13 mouse cellular contexts compared by ENCODE assay signal in the genomic region with DNA sequence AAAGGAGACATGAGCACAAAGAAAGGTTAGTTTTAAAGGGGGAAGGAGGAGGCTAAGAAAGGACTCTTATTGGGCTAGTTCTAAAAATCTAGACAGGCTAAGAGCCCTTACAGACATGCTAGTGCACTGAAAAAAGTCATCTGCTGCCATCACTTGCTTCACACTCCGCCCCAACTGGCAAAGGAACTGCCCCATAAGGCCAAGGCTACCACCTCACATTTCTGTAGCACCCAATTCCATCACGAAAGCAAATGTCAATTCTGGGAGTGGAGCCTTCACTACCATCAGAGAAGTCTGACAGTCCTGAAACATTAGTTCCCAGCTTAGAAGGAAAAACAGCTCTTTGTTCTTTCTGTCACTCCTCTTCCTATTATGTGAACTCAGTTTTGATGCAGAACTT. TPM values are rescaled to one million over a fixed set of nuclear protein-coding genes. Genes with fewer than 3 reads are reported as not detected.
A peak's percentile ranks its signal among the peaks of the same experiment; 100 is the strongest.
DNase-seq lines count a peak whose midpoint lies in the region; ATAC-seq lines count a peak whose summit lies in the region.
"Had no signal": no experiment of that assay in that cellular context is flagged by ENCODE, and none has a peak within 500 bp of the region (broad histone marks: within the 10 kb centered on the region; RNA-seq: fewer than 3 reads in every experiment).

No protein-coding gene starts in this region.

- no peaks in the 10 kb centered on the region for H3K36me3 ChIP-seq in heart, embryonic 16.5 days (ENCODE audit: control insufficient read depth, insufficient read depth)
- H3K36me3 ChIP-seq in forebrain, embryonic 14.5 days (ENCODE audit: control insufficient read depth, insufficient read depth, low read length) = 0 out of 2 replicates have a peak, but pooled peaks cover 8% of the 10 kb centered on the region
- H3K36me3 ChIP-seq in intestine, embryonic 16.5 days (ENCODE audit: control insufficient read depth, insufficient read depth, low read length) = no peaks in the 10 kb centered on the region

- 0 out of 2 replicates have a peak overlapping the region, but pooled peaks have one; percentile 3 for H3K4me2 ChIP-seq in heart, embryonic 16.5 days (ENCODE audit: low read depth, low read length)
- peak overlapping the region; percentile 93; the same call in 1 of the 2 replicates for H3K4me2 ChIP-seq in forebrain, embryonic 14.5 days (ENCODE audit: low read length)
- no peak overlapping the region for H3K4me2 ChIP-seq in intestine, embryonic 16.5 days (ENCODE audit: low read depth, low read length)

- H3K27ac ChIP-seq in heart, embryonic 16.5 days (ENCODE audit: low read length) = peak overlapping the region; percentile 2
- H3K27ac ChIP-seq in forebrain, embryonic 14.5 days (ENCODE audit: low read depth, low read length) = no peak overlapping the region
- no peak overlapping the region for H3K27ac ChIP-seq in intestine, embryonic 16.5 days (ENCODE audit: low read length)
- H3K27ac ChIP-seq: kidney, postnatal 0 days; limb, embryonic 12.5 days had no signal

- H3K9ac ChIP-seq in heart, embryonic 16.5 days (ENCODE audit: low read length) = no peak overlapping the region
- H3K9ac ChIP-seq in forebrain, embryonic 14.5 days (ENCODE audit: low read length) = no peak overlapping the region
- no peak overlapping the region for H3K9ac ChIP-seq in intestine, embryonic 16.5 days (ENCODE audit: low read depth, low read length)
- H3K9ac ChIP-seq: limb, embryonic 12.5 days had no signal

- ATAC-seq in heart, embryonic 16.5 days (replicated peaks; ENCODE audit: extremely low read depth, insufficient read depth, low FRiP score) = no peak
- ATAC-seq in forebrain, embryonic 14.5 days = no peak
- ATAC-seq in intestine, embryonic 16.5 days = no peak

- peak; percentile 27 for DNase-seq in adrenal gland, postnatal 10 days
- no peak for DNase-seq in adrenal gland, adult 18-20 months (ENCODE audit: low spot score in 2 of 2)
- DNase-seq in heart, postnatal 25 days (ENCODE audit: low spot score) = no peak
- DNase-seq in forebrain, embryonic 14.5 days (ENCODE audit: low spot score) = no peak
- peak; percentile 77 for DNase-seq in lung, postnatal 10 days
- no peak for DNase-seq in c-Kit-positive CD71-positive TER-119-positive erythroid progenitor cells, embryonic 14.5 days (ENCODE audit: low spot score)
- DNase-seq: cerebellum, postnatal 14 days; layer of hippocampus, postnatal 36 days; thymus, postnatal 36 days had no signal

- WGBS in heart, embryonic 16.5 days = 51% methylated on average over 2 of the region's 2 CpGs
- 68% methylated on average over 2 of the region's 2 CpGs for WGBS in forebrain, embryonic 14.5 days
- WGBS in intestine, embryonic 16.5 days = 86% methylated on average over 2 of the region's 2 CpGs

- no peak overlapping the region for H3K4me3 ChIP-seq in heart, embryonic 16.5 days (ENCODE audit: low read length)
- no peak overlapping the region for H3K4me3 ChIP-seq in forebrain, embryonic 14.5 days (ENCODE audit: low read depth, low read length)
- H3K4me3 ChIP-seq in intestine, embryonic 16.5 days (ENCODE audit: low read length) = no peak overlapping the region
- H3K4me3 ChIP-seq: limb, embryonic 12.5 days had no signal

- intact Hi-C loops in heart, postnatal 25 days (cut with DNase I) = loop anchor here (5.0 kb wide), 2 partner anchors 88 to 208 kb away; a partner anchor contains a TSS

- peaks cover 37% of the 10 kb centered on the region for H3K4me1 ChIP-seq in heart, embryonic 16.5 days (ENCODE audit: control insufficient read depth, insufficient read depth, low read length)
- H3K4me1 ChIP-seq in forebrain, embryonic 14.5 days (ENCODE audit: control insufficient read depth, insufficient read depth, low read length) = peaks cover 42% of the 10 kb centered on the region
- H3K4me1 ChIP-seq in intestine, embryonic 16.5 days (ENCODE audit: control insufficient read depth, insufficient read depth, low read length) = peaks cover 32% of the 10 kb centered on the region

- H3K27me3 ChIP-seq in heart, embryonic 16.5 days (ENCODE audit: control insufficient read depth, insufficient read depth, low read length) = no peaks in the 10 kb centered on the region
- no peaks in the 10 kb centered on the region for H3K27me3 ChIP-seq in forebrain, embryonic 14.5 days (replicated peaks; ENCODE audit: control insufficient read depth, insufficient read depth, low read length)
- no peaks in the 10 kb centered on the region for H3K27me3 ChIP-seq in intestine, embryonic 16.5 days (replicated peaks; ENCODE audit: control insufficient read depth, insufficient read depth, low read length)
- H3K27me3 ChIP-seq: limb, embryonic 12.5 days had no signal

- no peaks in the 10 kb centered on the region for H3K9me3 ChIP-seq in heart, embryonic 16.5 days (replicated peaks; ENCODE audit: control insufficient read depth, low read length)
- no peaks in the 10 kb centered on the region for H3K9me3 ChIP-seq in forebrain, embryonic 14.5 days (replicated peaks; ENCODE audit: control insufficient read depth, low read length)
- no peaks in the 10 kb centered on the region for H3K9me3 ChIP-seq in intestine, embryonic 16.5 days (ENCODE audit: control insufficient read depth, low read length)
- H3K9me3 ChIP-seq: limb, embryonic 12.5 days had no signal

RNA-seq across cellular contexts. Expression of a gene that starts 4.4 kb away (rescaled TPM):
- total RNA-seq in adrenal gland, postnatal 10 days (2021) = 10 to 100 TPM; 49.3 to 56.1 TPM
- total RNA-seq in adrenal gland, adult 18-20 months (2021) = 10 to 100 TPM; 54.3 to 63.1 TPM
- polyA plus RNA-seq in heart, embryonic 16.5 days (2015; fragmentation: Nextera tagmentation; extraction: Ambion mirVana) = 12.9 and 16.0 TPM in 2 replicates
- total RNA-seq in heart, postnatal 25 days (2021) = 10 to 100 TPM; 34.2 to 35.8 TPM
- polyA plus RNA-seq in forebrain, embryonic 14.5 days (2014; fragmentation: Nextera tagmentation; extraction: Ambion mirVana) = 29.6 and 36.1 TPM in 2 replicates
- 7.3 and 7.8 TPM in 2 replicates for polyA plus RNA-seq in intestine, embryonic 16.5 days (2015; fragmentation: Nextera tagmentation; extraction: Ambion mirVana)

Comparison
In these comparisons a context has a peak if more than half of its experiments do, and no peak if none do; other contexts are left out.
1. DNase-seq: peak in adrenal gland, postnatal 10 days (single experiment) and lung, postnatal 10 days (single experiment); none in adrenal gland, adult 18-20 months (0 of 2), heart, postnatal 25 days (single experiment), forebrain, embryonic 14.5 days (single experiment) and c-Kit-positive CD71-positive TER-119-positive erythroid progenitor cells, embryonic 14.5 days (single experiment).